Mouse (Mus musculus) c-Kit-positive CD71-negative TER-119-negative erythroid progenitor cells, embryonic 14.5 days (primary cell): Measurements from ENCODE around the gene Brms1.
"Not testable (repeated sequence)": the region's sequence is repeated elsewhere in the genome, so short reads cannot be mapped to it uniquely, and the experiment has no call there.

Experiments used
- DNase-seq: peaks from one replicate; pipeline ENCODE4 v3.0.0-alpha.2; 2013; ENCODE audit warnings: low read depth

Brms1 gene

GRCm38 (mm10) chr19:5065104-5065503 is 23.9 kb downstream of the Brms1 start:
- no peak for DNase-seq

DNA sequence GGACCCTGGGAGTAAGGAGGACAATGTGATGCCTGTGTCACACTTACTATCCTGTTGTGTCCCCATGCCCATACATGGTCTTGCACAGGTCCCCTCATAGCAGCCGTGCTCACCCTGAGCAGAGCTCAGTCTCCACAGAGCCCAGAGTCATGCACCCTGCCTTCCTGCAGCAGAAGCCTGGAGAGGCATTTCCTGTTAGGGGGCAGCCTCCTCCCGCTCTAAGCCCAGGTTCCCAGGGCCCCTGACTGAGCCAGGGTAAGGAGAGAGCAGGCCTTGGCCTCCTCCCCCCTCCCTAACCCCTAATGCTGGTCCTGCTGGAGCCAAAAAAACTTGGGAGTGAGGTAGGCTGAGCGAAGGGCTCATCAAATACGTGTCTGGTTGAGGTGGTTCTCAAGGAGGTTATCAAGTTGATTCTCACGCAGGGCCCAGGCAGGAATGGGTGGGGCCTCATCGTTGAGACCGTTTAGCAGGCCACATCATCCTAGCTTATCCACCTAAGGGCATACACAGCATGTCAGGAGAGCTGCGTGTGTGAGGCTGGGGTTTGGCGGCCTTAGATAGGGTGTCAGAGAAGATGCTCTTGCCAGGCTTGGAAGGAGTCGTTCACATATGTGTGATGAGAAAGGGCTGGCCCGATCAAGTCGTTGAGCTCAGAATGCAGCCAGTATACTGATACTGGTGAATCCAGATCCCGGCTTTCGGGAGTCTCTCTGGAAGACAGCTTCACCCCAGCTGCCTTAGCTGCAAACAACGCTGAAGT is 26.1 kb downstream of the Brms1 start:
- DNase-seq, result no peak

- no peak for DNase-seq
These were observed 26.9 kb downstream of the Brms1 start, which contains the start of gene Cd248 for GRCm38 (mm10) chr19:5067867-5068569. TSS of gene Cd248 (plus strand) at chr19:5068078.

- no peak for DNase-seq
These were observed 27.5 kb downstream of the Brms1 start for GRCm38 (mm10) chr19:5068570-5069234.

- DNase-seq, result no peak
These were observed 28.3 kb downstream of the Brms1 start for GRCm38 (mm10) chr19:5069486-5069885.

DNA sequence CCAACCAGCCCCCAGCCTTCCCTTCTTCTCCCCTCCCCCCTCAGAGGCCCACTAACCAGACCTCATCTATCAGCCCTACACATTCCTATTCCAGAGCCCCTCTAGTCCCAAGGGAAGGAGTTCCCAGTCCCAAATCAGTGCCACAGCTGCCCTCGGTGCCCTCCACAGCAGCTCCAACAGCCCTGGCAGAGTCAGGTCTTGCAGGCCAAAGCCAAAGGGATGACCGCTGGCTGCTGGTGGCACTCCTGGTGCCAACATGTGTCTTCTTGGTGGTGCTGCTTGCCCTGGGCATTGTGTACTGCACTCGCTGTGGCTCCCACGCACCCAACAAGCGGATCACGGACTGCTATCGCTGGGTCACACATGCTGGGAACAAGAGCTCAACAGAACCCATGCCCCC is 28.8 kb downstream of the Brms1 start:
- no peak for DNase-seq

DNA sequence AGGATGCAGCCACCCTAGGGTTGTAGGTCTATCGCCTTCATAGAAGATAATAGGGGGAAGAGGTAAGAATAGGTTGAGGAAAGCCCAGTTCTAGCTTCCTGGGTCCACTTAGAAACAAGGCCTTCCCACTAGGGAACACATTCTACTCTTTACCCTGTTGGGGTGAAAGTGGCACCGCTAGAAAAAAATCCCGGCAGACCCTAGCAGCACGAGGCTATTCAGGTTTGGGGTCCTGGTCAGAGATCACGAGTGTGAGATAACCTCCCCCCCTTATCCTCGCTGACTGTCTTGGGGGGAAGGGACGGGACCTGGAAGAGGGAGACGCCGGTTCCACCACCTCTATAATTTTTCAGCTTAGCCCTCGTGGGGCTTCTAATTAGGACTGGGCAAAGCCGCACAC is 29.9 kb downstream of the Brms1 start:
- no peak for DNase-seq

DNA sequence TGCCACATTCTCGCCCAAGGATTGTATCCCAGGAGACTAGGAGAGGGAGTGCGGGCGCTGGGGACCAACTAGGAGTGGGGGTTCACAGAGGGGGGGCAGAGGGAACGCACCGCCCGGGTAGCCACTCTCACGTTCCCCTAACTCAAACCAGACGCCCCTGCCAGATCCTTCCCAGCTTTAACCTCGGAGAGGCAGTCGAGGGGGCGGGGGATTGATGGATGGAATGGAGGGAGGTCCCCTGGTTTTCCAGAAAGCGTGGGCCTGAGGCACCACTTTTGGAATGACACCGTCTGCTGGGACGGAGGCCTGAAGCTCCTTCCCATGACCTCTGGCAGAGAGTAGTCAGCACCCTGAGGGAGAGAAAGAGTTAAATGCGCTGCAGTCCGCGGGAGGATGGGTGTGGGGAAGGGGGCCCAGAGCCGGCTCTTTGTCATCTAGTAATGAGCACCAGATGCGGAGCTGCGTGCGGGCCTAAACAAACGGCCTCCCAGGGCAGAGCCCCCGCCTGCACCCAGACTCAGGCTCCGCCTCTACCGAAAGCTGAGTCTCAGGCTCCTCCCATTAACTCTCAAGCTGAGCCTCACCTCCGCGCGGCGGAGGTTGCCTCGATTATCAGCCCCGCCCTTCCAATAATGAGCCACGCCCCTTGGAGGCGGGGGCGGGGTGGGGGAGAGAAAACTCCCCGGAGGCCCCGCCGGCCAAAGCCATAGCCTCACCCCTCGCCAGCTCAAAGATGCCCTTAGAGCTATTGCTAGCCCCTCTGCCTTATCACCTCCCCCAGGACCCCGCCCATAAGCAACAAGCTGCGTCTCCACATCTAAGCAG is 30.6 kb downstream of the Brms1 start:
- DNase-seq, result peak; percentile 85

DNA sequence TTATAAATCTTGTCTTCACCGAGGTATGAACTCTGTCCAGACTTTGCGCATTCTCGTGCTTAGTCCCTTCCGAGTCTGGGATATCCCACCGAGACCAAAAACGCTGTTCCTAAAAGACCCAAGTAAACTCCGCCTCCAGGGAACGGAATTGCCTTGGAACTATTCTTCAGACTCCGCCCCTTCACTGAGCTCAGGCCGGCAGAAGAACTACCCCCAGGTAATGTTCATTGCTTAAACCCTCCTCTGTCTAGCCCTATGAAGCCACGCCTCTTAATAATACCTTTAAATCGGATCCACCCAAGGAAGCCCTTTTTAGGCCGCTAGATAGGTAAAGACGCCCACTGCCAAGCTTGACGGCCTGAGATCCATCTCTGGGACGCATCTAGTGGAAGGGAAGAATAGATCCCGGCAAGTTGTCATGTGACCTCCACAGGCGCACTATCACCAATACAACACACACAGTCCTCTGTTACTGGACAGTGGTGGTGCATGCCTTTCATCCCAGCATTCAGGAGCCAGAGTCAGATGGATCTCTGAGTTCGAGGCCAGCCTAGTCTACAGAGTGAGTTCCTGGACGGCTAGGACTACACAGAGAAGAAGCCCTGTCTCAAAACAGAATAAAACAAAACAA is 31.4 kb downstream of the Brms1 start:
- DNase-seq, result no peak

DNA sequence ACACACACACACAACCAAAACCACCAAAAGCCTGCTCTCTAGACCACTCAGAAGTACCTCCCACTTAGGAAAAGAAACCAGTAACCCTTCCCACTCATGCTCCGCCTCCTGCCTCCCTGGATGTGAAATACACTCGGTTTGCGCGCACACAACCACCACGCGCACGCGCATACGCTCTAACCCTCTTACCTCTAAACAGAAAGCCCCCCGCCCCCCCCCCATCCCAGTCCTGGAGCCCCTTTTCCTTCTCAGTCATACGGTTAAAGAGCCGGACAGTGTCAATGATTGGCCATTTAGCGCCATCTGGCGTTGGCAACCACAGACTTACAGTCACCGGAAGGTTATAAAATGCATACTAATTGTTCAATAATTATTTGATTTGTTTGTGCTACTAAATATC is 31.9 kb downstream of the Brms1 start:
- DNase-seq, result peak; percentile 60

- no peak for DNase-seq
These were observed 32.4 kb downstream of the Brms1 start for GRCm38 (mm10) chr19:5073518-5073917.

DNA sequence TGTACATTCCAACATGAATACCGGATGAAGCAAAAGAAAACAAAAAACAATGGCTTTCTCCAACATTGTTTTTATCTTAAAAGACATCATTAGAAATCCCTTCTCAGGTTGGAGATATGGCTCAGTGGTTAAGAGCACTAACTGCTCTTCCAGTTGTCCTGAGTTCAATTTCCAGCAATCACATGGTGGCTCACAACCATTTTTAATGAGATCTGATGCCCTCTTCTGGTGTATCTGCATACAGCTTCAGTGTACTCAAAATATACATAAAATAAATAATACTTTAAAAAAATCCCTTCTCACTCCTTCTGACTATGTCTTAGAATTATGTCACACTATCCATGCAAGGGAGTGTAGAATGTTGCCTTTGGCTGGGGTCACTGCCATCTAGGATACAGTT is 38.1 kb downstream of the Brms1 start:
- DNase-seq, result no peak

DNA sequence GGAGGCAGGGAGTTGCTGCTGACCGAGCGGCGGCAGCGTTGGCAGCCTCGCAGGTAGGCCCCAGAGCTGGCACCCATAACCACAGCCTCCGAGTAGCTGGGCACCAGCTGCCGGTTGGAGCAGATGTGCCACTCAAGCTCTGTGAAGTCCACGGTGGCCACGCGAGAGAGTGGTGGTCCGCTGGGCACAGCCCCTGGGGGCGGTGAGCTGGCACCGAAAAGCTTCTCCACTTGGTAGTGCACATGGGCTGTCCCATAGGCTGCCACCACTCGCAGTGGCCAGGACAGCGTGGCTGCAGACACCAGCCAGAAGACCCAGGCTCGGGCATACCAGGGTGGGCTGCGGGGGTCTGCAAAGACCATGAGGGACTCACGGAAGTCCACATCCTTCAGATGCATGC is 40.9 kb downstream of the Brms1 start:
- no peak for DNase-seq

- no peak for DNase-seq
These were observed 41.4 kb downstream of the Brms1 start for GRCm38 (mm10) chr19:5082596-5082995.

- DNase-seq, result no peak
These were observed 43.0 kb downstream of the Brms1 start for GRCm38 (mm10) chr19:5083961-5084833.

GRCm38 (mm10) chr19:5084834-5085144 is 43.6 kb downstream of the Brms1 start:
- DNase-seq, result no peak

- DNase-seq, result no peak
These were observed 44.1 kb downstream of the Brms1 start, which contains the start of gene Tmem151a for GRCm38 (mm10) chr19:5085145-5085863. TSS of gene Tmem151a (minus strand) at chr19:5085531.

DNA sequence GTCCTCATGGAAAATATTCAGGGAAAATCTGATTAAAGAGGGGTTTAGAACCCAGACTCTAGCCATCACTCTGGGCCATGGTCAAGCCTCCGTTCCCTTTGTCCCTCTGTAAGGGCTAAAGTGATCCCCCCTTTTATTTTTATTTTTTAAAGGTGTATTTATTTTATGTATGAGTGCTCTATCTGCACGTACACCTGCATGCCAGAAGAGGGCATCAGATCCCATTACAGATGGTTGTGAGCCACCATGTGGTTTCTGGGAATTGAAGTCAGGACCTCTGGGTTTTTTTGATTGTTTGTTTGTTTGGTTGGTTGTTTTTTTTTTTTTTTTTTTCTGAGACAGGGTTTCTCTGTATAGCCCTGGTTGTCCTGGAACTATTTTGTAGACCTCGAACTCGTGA is 45.4 kb downstream of the Brms1 start:
- DNase-seq, result not testable (repeated sequence)

DNA sequence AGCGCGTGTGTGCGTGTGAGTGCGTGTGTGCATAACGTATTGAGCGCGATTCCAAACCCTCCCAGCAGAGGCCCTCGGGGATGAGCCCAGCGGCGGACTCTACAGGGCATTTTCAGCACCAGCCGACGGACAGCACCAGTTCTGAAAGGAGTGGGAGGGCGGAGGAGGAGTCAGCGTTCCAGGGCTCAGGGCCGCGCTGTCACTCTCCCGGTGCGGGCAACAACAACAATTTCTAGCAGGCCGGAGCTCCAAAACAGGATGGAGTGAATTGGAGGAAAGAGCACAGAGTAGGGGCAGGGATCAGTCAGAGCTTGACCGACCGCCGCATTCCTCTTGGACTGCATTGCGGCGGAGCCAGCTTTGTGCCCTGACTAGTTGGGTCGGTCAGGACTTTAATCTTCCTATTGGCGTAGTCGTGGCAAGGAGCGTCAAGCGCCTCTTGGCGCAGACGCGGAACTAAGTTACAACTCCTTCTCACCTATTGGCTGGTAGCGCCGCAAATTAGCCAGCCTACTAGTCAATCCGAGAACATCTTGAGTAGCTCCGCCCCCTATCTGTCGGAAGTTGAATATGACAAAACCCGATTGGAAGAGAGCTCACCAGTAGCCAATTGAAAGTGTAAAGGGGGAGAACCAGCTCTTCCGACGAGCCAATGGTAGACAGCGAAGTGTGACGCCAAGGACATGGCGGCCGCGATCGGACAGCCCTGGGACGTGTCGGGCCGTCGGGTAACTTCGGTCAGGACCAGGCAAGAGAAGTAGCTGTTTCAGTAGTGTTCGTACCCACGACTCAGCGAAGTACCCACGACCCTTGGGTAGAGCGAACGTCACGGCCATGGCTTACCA is 47.0 kb downstream of the Brms1 start, which contains the start of gene Yif1a:
Yif1a (plus strand) TSS at position 655 of the 845 bp plus-strand sequence.
- peak; percentile 98 for DNase-seq
